Mouse (Mus musculus): ENCODE measurements around the gene Adgb. TPM values are rescaled to one million over a fixed set of nuclear protein-coding genes. Genes with fewer than 3 reads are reported as not detected.

The Adgb gene
- polyA plus RNA-seq, 1 experiment from 2014 or later, result 0.27 TPM

- ATAC-seq (ENCODE audit: low read depth), result no peak
- Histone ChIP-seq H3K4me1 (replicated peaks) (no peaks in the 10 kb centered on the region), H3K4me3 (replicated peaks) (no peak overlapping the region), H3K9ac (no peak overlapping the region), H3K36me3 (no peaks in the 10 kb centered on the region), H3K27me3 (no peaks in the 10 kb centered on the region), H3K27ac (no peak overlapping the region), H3K9me3 (replicated peaks) (no peaks in the 10 kb centered on the region), H3K4me2 (no peak overlapping the region)
- DNase-seq, result no peak
- 66% methylated on average over 3 of the region's 3 CpGs for WGBS (ENCODE audit: insufficient replicate concordance)
Measured at GRCm38 (mm10) chr10:10343930-10344329, 128.2 kb downstream of the Adgb start.

GRCm38 (mm10) chr10:10325560-10325959 is 146.6 kb downstream of the Adgb start:
- Histone ChIP-seq H3K4me1 (replicated peaks) (no peaks in the 10 kb centered on the region), H3K27me3 (no peaks in the 10 kb centered on the region), H3K36me3 (no peaks in the 10 kb centered on the region), H3K9me3 (replicated peaks) (no peaks in the 10 kb centered on the region), H3K27ac (no peak overlapping the region), H3K4me2 (no peak overlapping the region), H3K4me3 (replicated peaks) (no peak overlapping the region), H3K9ac (no peak overlapping the region)
- DNase-seq (no peak), ATAC-seq (ENCODE audit: low read depth) (no peak)
- WGBS (ENCODE audit: insufficient replicate concordance), result 62% methylated on average over 2 of the region's 2 CpGs

- Histone ChIP-seq H3K9ac (no peak overlapping the region), H3K27ac (no peak overlapping the region), H3K4me1 (replicated peaks) (no peaks in the 10 kb centered on the region), H3K27me3 (no peaks in the 10 kb centered on the region), H3K9me3 (replicated peaks) (no peaks in the 10 kb centered on the region), H3K4me2 (no peak overlapping the region), H3K36me3 (no peaks in the 10 kb centered on the region), H3K4me3 (replicated peaks) (no peak overlapping the region)
- ATAC-seq (ENCODE audit: low read depth) (no peak), DNase-seq (no peak)
- 62% methylated on average over 11 of the region's 11 CpGs for WGBS (ENCODE audit: insufficient replicate concordance)
Measured at GRCm38 (mm10) chr10:10322961-10323360, 149.2 kb downstream of the Adgb start.

- Histone ChIP-seq H3K36me3 (no peaks in the 10 kb centered on the region), H3K27ac (no peak overlapping the region), H3K4me3 (replicated peaks) (no peak overlapping the region), H3K27me3 (no peaks in the 10 kb centered on the region), H3K4me2 (peak overlapping the region; percentile 38), H3K9ac (no peak overlapping the region), H3K9me3 (replicated peaks) (no peaks in the 10 kb centered on the region), H3K4me1 (replicated peaks) (no peaks in the 10 kb centered on the region)
- DNase-seq (peak; percentile 11), ATAC-seq (ENCODE audit: low read depth) (peak; percentile 70)
- 6% methylated on average over 20 of the region's 20 CpGs for WGBS (ENCODE audit: insufficient replicate concordance)
Measured at GRCm38 (mm10) chr10:10321119-10321781, 150.9 kb downstream of the Adgb start.

GRCm38 (mm10) chr10:10320364-10321083 is 151.6 kb downstream of the Adgb start:
- Histone ChIP-seq H3K4me2 (peak overlapping the region; percentile 38), H3K9ac (no peak overlapping the region), H3K9me3 (replicated peaks) (no peaks in the 10 kb centered on the region), H3K27ac (no peak overlapping the region), H3K4me1 (replicated peaks) (no peaks in the 10 kb centered on the region), H3K36me3 (no peaks in the 10 kb centered on the region), H3K4me3 (replicated peaks) (no peak overlapping the region), H3K27me3 (no peaks in the 10 kb centered on the region)
- ATAC-seq (ENCODE audit: low read depth) (no peak), DNase-seq (no peak)
- WGBS (ENCODE audit: insufficient replicate concordance), result 68% methylated on average over 10 of the region's 10 CpGs

GRCm38 (mm10) chr10:10318086-10318485 is 154.0 kb downstream of the Adgb start:
- DNase-seq, result no peak
- Histone ChIP-seq H3K4me1 (replicated peaks) (no peaks in the 10 kb centered on the region), H3K4me2 (no peak overlapping the region), H3K27me3 (no peaks in the 10 kb centered on the region), H3K4me3 (replicated peaks) (no peak overlapping the region), H3K9ac (no peak overlapping the region), H3K27ac (no peak overlapping the region), H3K9me3 (replicated peaks) (no peaks in the 10 kb centered on the region), H3K36me3 (no peaks in the 10 kb centered on the region)
- ATAC-seq (ENCODE audit: low read depth), result no peak
- WGBS (ENCODE audit: insufficient replicate concordance), result 65% methylated on average over 3 of the region's 3 CpGs

- WGBS (ENCODE audit: insufficient replicate concordance), result 44% methylated on average over 2 of the region's 2 CpGs
- H3K27me3 ChIP-seq, result no peaks in the 10 kb centered on the region
- no peak overlapping the region for H3K9ac ChIP-seq
- no peaks in the 10 kb centered on the region for H3K36me3 ChIP-seq
- DNase-seq (no peak), ATAC-seq (ENCODE audit: low read depth) (no peak)
- no peak overlapping the region for H3K4me3 ChIP-seq (replicated peaks)
- H3K27ac ChIP-seq, result no peak overlapping the region
- no peaks in the 10 kb centered on the region for H3K4me1 ChIP-seq (replicated peaks)
- H3K4me2 ChIP-seq, result no peak overlapping the region
- no peaks in the 10 kb centered on the region for H3K9me3 ChIP-seq (replicated peaks)
Measured at GRCm38 (mm10) chr10:10315631-10316030, 156.5 kb downstream of the Adgb start.

- DNase-seq, result no peak
- Histone ChIP-seq H3K4me2 (no peak overlapping the region), H3K27me3 (no peaks in the 10 kb centered on the region), H3K4me3 (replicated peaks) (no peak overlapping the region), H3K27ac (no peak overlapping the region), H3K9ac (no peak overlapping the region), H3K4me1 (replicated peaks) (no peaks in the 10 kb centered on the region), H3K36me3 (no peaks in the 10 kb centered on the region), H3K9me3 (replicated peaks) (no peaks in the 10 kb centered on the region)
- WGBS (ENCODE audit: insufficient replicate concordance), result 63% methylated on average over 5 of the region's 5 CpGs
- no peak for ATAC-seq (ENCODE audit: low read depth)
Measured at GRCm38 (mm10) chr10:10314521-10314920, 157.6 kb downstream of the Adgb start.

GRCm38 (mm10) chr10:10309877-10310426 is 162.2 kb downstream of the Adgb start:
- 71% methylated on average over 8 of the region's 8 CpGs for WGBS (ENCODE audit: insufficient replicate concordance)
- Histone ChIP-seq H3K9me3 (replicated peaks) (no peaks in the 10 kb centered on the region), H3K9ac (no peak overlapping the region), H3K4me3 (replicated peaks) (no peak overlapping the region), H3K36me3 (no peaks in the 10 kb centered on the region), H3K4me1 (replicated peaks) (no peaks in the 10 kb centered on the region), H3K27me3 (no peaks in the 10 kb centered on the region), H3K27ac (no peak overlapping the region), H3K4me2 (no peak overlapping the region)
- DNase-seq, result no peak
- ATAC-seq (ENCODE audit: low read depth), result no peak

GRCm38 (mm10) chr10:10309056-10309455 is 163.1 kb downstream of the Adgb start:
- Histone ChIP-seq H3K36me3 (no peaks in the 10 kb centered on the region), H3K4me1 (replicated peaks) (no peaks in the 10 kb centered on the region), H3K27ac (no peak overlapping the region), H3K9me3 (replicated peaks) (no peaks in the 10 kb centered on the region), H3K4me3 (replicated peaks) (no peak overlapping the region), H3K4me2 (no peak overlapping the region), H3K27me3 (no peaks in the 10 kb centered on the region), H3K9ac (no peak overlapping the region)
- DNase-seq (no peak), ATAC-seq (ENCODE audit: low read depth) (no peak)
- WGBS (ENCODE audit: insufficient replicate concordance), result 60% methylated on average over 4 of the region's 4 CpGs

GRCm38 (mm10) chr10:10307384-10307783 is 164.7 kb downstream of the Adgb start:
- no peak for DNase-seq
- H3K36me3 ChIP-seq, result no peaks in the 10 kb centered on the region
- H3K4me3 ChIP-seq (replicated peaks), result no peak overlapping the region
- H3K4me1 ChIP-seq (replicated peaks), result no peaks in the 10 kb centered on the region
- no peak overlapping the region for H3K4me2 ChIP-seq
- no peaks in the 10 kb centered on the region for H3K27me3 ChIP-seq
- no peak for ATAC-seq (ENCODE audit: low read depth)
- H3K9ac ChIP-seq, result no peak overlapping the region
- no peaks in the 10 kb centered on the region for H3K9me3 ChIP-seq (replicated peaks)
- 40% methylated on average over 5 of the region's 5 CpGs for WGBS (ENCODE audit: insufficient replicate concordance)
- no peak overlapping the region for H3K27ac ChIP-seq

- Histone ChIP-seq H3K27me3 (no peaks in the 10 kb centered on the region), H3K4me3 (replicated peaks) (no peak overlapping the region), H3K4me2 (no peak overlapping the region), H3K4me1 (replicated peaks) (no peaks in the 10 kb centered on the region), H3K36me3 (no peaks in the 10 kb centered on the region), H3K9ac (no peak overlapping the region), H3K9me3 (replicated peaks) (no peaks in the 10 kb centered on the region), H3K27ac (no peak overlapping the region)
- DNase-seq (no peak), ATAC-seq (ENCODE audit: low read depth) (no peak)
- whole genome bisulfite sequencing (ENCODE audit: insufficient replicate concordance), result 69% methylated on average over 4 of the region's 4 CpGs
Measured at GRCm38 (mm10) chr10:10304370-10304769, 167.8 kb downstream of the Adgb start.
